Mouse (Mus musculus) heart, embryonic 13.5 days (tissue): ENCODE measurements around the gene S100a6. TPM values are rescaled to one million over a fixed set of nuclear protein-coding genes. Genes with fewer than 3 reads are reported as not detected.
A peak's percentile ranks its signal among the peaks of the same experiment; 100 is the strongest.

ENCODE experiments used
- ATAC-seq: fragments of 200-750 bp; cut with Nextera tagmentation; 2 replicates; pipeline ENCODE4 v1.8.0; 2017; ENCODE audit warnings: moderate TSS enrichment; ENCODE audit not compliant: insufficient number of reproducible peaks, low FRiP score, low TSS enrichment; ENCODE audit errors: extremely low read depth
- H3K27ac ChIP-seq: fragments of 300-500 bp; sonication (generic); replicated peaks from 2 replicates; pipeline ENCODE4 v1.5.1; 2015; ENCODE audit warnings: moderate library complexity, mild to moderate bottlenecking, inconsistent platforms
- H3K27me3 ChIP-seq: fragments of 300-500 bp; sonication (generic); replicated peaks from 2 replicates; pipeline ENCODE4 v1.6.1; 2015; ENCODE audit warnings: mild to moderate bottlenecking, inconsistent platforms
- H3K36me3 ChIP-seq: fragments of 300-500 bp; sonication (generic); 2 replicates; pipeline ENCODE4 v1.6.1; 2015; ENCODE audit warnings: mild to moderate bottlenecking, inconsistent platforms
- H3K4me1 ChIP-seq: fragments of 300-500 bp; sonication (generic); 2 replicates; pipeline ENCODE4 v1.6.1; 2015; ENCODE audit warnings: inconsistent platforms
- H3K4me2 ChIP-seq: fragments of 300-500 bp; sonication (generic); 2 replicates; pipeline ENCODE4 v1.6.1; 2015; ENCODE audit warnings: inconsistent platforms, mild to moderate bottlenecking, moderate library complexity
- H3K4me3 ChIP-seq: fragments of 300-500 bp; sonication (generic); 2 replicates; pipeline ENCODE4 v1.5.1; 2015; ENCODE audit warnings: moderate library complexity, mild to moderate bottlenecking, inconsistent platforms
- H3K9ac ChIP-seq: fragments of 300-500 bp; sonication (generic); 2 replicates; pipeline ENCODE4 v1.6.1; 2015; ENCODE audit warnings: inconsistent platforms, mild to moderate bottlenecking, moderate library complexity
- H3K9me3 ChIP-seq: fragments of 300-500 bp; sonication (generic); 2 replicates; pipeline ENCODE4 v1.6.1; 2016; ENCODE audit warnings: inconsistent platforms
- WGBS: fragments of 180-500 bp; shearing (Covaris S2); methylation state at CpG from one replicate; pipeline ENCODE4 v1.1.7; 2015; ENCODE audit warnings: mixed read lengths; 5-methylcytosine and 5-hydroxymethylcytosine counted together
- polyA plus RNA-seq: library from polyadenylated mRNA; unstranded; fragments of >200 nt; fragmentation: Nextera tagmentation; extraction: Ambion mirVana; gene quantifications from 2 replicates; pipeline ENCODE4 v1.2.1, GENCODE M21; 2015

S100a6 gene
- 38.1 and 38.2 TPM in 2 replicates for polyA plus RNA-seq

GRCm38 (mm10) chr3:90612728-90613291 lies at the start of gene S100a6:
TSS of gene S100a6 (plus strand) at chr3:90612882.
- no peak for ATAC-seq
- under 1% methylated on average over 23 of the region's 23 CpGs for WGBS

GRCm38 (mm10) chr3:90574691-90575090 lies 38.0 kb upstream of the S100a6 start:
- Histone ChIP-seq H3K27me3 (no peaks in the 10 kb centered on the region), H3K4me1 (no peaks in the 10 kb centered on the region), H3K36me3 (no peaks in the 10 kb centered on the region), H3K27ac (no peak overlapping the region), H3K9me3 (no peaks in the 10 kb centered on the region), H3K4me3 (no peak overlapping the region), H3K4me2 (no peak overlapping the region), H3K9ac (no peak overlapping the region)
- ATAC-seq: no peak
- WGBS: 68% methylated on average over 5 of the region's 5 CpGs

More at GRCm38 (mm10) chr3:90612728-90613291, at the start of gene S100a6:
- Histone ChIP-seq H3K9ac (peak within 1 kb of the TSS; percentile 66), H3K9me3 (no peaks in the 10 kb centered on the region), H3K4me2 (peak within 1 kb of the TSS; percentile 81), H3K27ac (no peak within 1 kb of the TSS), H3K27me3 (0 out of 2 replicates have a peak, but pooled peaks cover 13% of the 10 kb centered on the region), H3K36me3 (no peaks in the 10 kb centered on the region), H3K4me3 (peak within 1 kb of the TSS; percentile 48), H3K4me1 (peaks cover 13% of the 10 kb centered on the region)

GRCm38 (mm10) chr3:90575320-90575719 lies 37.4 kb upstream of the S100a6 start:
- no peaks in the 10 kb centered on the region for H3K36me3 ChIP-seq
- WGBS: 71% methylated on average over 3 of the region's 3 CpGs
- H3K27ac ChIP-seq: no peak overlapping the region
- no peaks in the 10 kb centered on the region for H3K4me1 ChIP-seq
- no peak overlapping the region for H3K9ac ChIP-seq
- H3K4me3 ChIP-seq: no peak overlapping the region
- H3K27me3 ChIP-seq: no peaks in the 10 kb centered on the region
- no peak overlapping the region for H3K4me2 ChIP-seq
- no peaks in the 10 kb centered on the region for H3K9me3 ChIP-seq
- no peak for ATAC-seq

DNA sequence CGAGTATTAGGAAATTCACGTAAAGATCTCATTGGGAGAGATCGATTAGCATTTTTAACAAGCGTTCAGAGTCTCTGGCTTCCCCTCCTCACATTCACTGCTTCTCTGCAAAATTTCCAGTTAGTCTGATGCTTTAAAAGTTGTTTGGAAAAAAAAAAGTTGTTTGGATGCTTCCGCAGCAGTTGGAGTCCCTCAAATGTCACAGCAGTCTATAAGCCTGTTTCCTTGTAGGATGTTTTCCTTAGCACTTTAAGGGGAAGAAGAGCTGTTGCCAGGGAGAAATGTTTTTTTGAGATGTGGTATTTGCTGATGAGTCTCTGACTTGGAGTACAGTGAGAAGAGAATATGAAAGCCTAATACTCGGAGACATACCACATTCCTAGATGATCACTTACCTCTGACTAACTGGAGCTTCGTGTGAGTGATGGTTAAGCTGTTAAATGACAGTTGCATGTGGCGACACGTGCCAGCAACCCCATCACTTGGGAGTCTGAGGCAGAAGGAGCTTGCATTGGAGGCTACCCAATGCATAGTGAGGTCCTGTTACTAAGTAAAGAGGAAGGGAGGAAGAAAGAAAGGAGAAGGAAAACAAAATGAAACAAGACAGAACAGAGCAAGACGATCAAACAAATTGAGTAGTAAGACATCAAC lies 36.2 kb upstream of the S100a6 start:
- Histone ChIP-seq H3K27me3 (no peaks in the 10 kb centered on the region), H3K4me2 (no peak overlapping the region), H3K4me1 (no peaks in the 10 kb centered on the region), H3K36me3 (no peaks in the 10 kb centered on the region), H3K9ac (no peak overlapping the region), H3K4me3 (no peak overlapping the region), H3K9me3 (no peaks in the 10 kb centered on the region), H3K27ac (no peak overlapping the region)
- 57% methylated on average over 10 of the region's 10 CpGs for WGBS
- ATAC-seq: no peak

GRCm38 (mm10) chr3:90579433-90579832 lies 33.2 kb upstream of the S100a6 start:
- no peak overlapping the region for H3K4me2 ChIP-seq
- H3K27me3 ChIP-seq: no peaks in the 10 kb centered on the region
- no peaks in the 10 kb centered on the region for H3K9me3 ChIP-seq
- no peak overlapping the region for H3K27ac ChIP-seq
- ATAC-seq: no peak
- H3K9ac ChIP-seq: no peak overlapping the region
- no peaks in the 10 kb centered on the region for H3K36me3 ChIP-seq
- no peak overlapping the region for H3K4me3 ChIP-seq
- H3K4me1 ChIP-seq: peaks cover 14% of the 10 kb centered on the region
- WGBS: 54% methylated on average over 7 of the region's 7 CpGs

DNA sequence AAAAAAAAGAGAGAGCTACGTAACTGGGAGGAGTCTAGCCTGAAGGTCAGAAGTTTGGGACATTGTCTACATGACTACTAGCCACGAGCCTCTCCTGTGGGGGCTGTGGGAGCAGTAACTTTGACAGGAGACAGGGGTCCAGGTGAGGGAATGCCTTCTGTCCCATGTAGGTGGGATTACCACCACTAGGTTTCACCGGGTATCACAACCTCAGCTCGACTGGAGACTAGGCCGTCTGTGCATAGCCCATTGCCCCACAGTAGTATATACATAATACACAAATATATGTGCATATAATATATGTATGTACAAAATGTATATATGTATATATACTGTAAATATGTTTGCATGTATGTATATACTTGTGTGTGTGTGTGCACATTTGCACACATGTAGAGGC lies 31.5 kb upstream of the S100a6 start:
- no peak for ATAC-seq
- Histone ChIP-seq H3K9ac (no peak overlapping the region), H3K27ac (no peak overlapping the region), H3K4me3 (no peak overlapping the region), H3K4me1 (peaks cover 14% of the 10 kb centered on the region), H3K4me2 (no peak overlapping the region), H3K9me3 (no peaks in the 10 kb centered on the region), H3K36me3 (no peaks in the 10 kb centered on the region), H3K27me3 (no peaks in the 10 kb centered on the region)
- 90% methylated on average over 5 of the region's 5 CpGs for WGBS

GRCm38 (mm10) chr3:90582156-90582555 lies 30.5 kb upstream of the S100a6 start:
- H3K27ac ChIP-seq: no peak overlapping the region
- no peaks in the 10 kb centered on the region for H3K36me3 ChIP-seq
- no peak for ATAC-seq
- 80% methylated on average over 1 of the region's 1 CpGs for WGBS
- H3K9me3 ChIP-seq: no peaks in the 10 kb centered on the region
- H3K4me1 ChIP-seq: peaks cover 21% of the 10 kb centered on the region
- H3K4me3 ChIP-seq: no peak overlapping the region
- no peaks in the 10 kb centered on the region for H3K27me3 ChIP-seq
- no peak overlapping the region for H3K4me2 ChIP-seq
- H3K9ac ChIP-seq: no peak overlapping the region

- ATAC-seq: no peak
- Histone ChIP-seq H3K27ac (no peak overlapping the region), H3K4me2 (no peak overlapping the region), H3K9me3 (no peaks in the 10 kb centered on the region), H3K4me1 (peaks cover 24% of the 10 kb centered on the region), H3K36me3 (no peaks in the 10 kb centered on the region), H3K4me3 (no peak overlapping the region), H3K9ac (no peak overlapping the region), H3K27me3 (no peaks in the 10 kb centered on the region)
- WGBS: 70% methylated on average over 4 of the region's 4 CpGs
Observed at GRCm38 (mm10) chr3:90582556-90582955, 30.1 kb upstream of the S100a6 start.

DNA sequence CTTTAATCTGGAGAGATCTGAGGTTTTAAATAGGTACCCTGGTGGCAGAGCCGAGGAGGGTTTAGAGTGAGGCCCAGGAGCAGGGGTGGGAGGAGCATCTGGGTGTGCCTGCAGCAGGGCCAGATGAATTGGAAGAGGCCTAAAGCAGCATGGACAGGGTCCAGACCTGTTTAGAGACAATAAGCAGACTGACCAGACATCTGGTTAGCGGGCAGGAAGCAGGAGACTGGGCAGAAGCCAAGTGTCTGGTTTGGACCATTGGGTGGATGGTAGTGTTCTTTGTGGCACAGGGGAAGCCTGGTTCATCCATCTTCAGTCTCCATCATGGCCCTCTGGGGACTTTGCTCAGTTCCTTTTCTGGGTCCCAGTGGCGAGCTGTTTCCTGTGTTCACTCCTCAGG lies 28.8 kb upstream of the S100a6 start:
- no peak overlapping the region for H3K27ac ChIP-seq
- WGBS: 18% methylated on average over 3 of the region's 3 CpGs

DNA sequence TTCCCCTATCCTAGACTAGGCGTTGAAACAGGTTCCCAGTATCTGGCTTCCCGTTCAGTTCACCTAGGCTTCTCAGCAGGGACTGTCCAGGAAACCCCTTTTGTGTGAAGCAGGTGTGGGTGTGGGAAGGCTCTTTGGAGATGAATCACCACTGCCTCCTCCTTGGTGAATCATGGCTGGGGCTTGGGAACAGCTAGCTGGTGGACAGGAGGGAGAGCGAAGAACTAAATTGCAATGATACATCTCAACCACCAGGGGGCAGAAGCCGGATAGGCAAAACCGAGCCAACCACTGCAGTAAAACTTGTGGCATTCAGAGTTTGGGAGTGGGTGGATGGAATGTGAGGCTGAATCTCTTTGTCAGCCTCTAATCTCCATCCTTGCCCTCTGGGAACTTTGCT lies 27.1 kb upstream of the S100a6 start:
- Histone ChIP-seq H3K4me3 (no peak overlapping the region), H3K27me3 (no peaks in the 10 kb centered on the region), H3K4me2 (no peak overlapping the region), H3K4me1 (peaks cover 31% of the 10 kb centered on the region), H3K9ac (no peak overlapping the region), H3K36me3 (no peaks in the 10 kb centered on the region), H3K27ac (no peak overlapping the region), H3K9me3 (no peaks in the 10 kb centered on the region)
- ATAC-seq: no peak
- 34% methylated on average over 5 of the region's 5 CpGs for WGBS

More for the DNA sequence above, 28.8 kb upstream of the S100a6 start:
- H3K4me3 ChIP-seq: no peak overlapping the region
- H3K27me3 ChIP-seq: no peaks in the 10 kb centered on the region
- H3K9ac ChIP-seq: peak overlapping the region; percentile 8; the same call in 1 of the 2 replicates
- H3K4me1 ChIP-seq: peaks cover 31% of the 10 kb centered on the region
- H3K9me3 ChIP-seq: no peaks in the 10 kb centered on the region
- no peak overlapping the region for H3K4me2 ChIP-seq
- no peaks in the 10 kb centered on the region for H3K36me3 ChIP-seq
- ATAC-seq: no peak

- peak overlapping the region; percentile 22; the same call in 1 of the 2 replicates for H3K27ac ChIP-seq
Observed at GRCm38 (mm10) chr3:90586016-90586643, 26.6 kb upstream of the S100a6 start.

More at GRCm38 (mm10) chr3:90586016-90586643, 26.6 kb upstream of the S100a6 start:
- H3K4me1 ChIP-seq: peaks cover 31% of the 10 kb centered on the region
- WGBS: 76% methylated on average over 15 of the region's 15 CpGs
- H3K9ac ChIP-seq: no peak overlapping the region
- H3K9me3 ChIP-seq: no peaks in the 10 kb centered on the region
- no peaks in the 10 kb centered on the region for H3K27me3 ChIP-seq
- H3K4me2 ChIP-seq: no peak overlapping the region
- no peaks in the 10 kb centered on the region for H3K36me3 ChIP-seq
- H3K4me3 ChIP-seq: no peak overlapping the region
- no peak for ATAC-seq
